Mouse (Mus musculus) forebrain, embryonic 11.5 days (tissue): ENCODE measurements around the gene Ermn. TPM values are rescaled to one million over a fixed set of nuclear protein-coding genes. Genes with fewer than 3 reads are reported as not detected.

ENCODE experiments used
- ATAC-seq: fragments of 200-750 bp; cut with Nextera tagmentation; replicated peaks from 2 replicates; pipeline ENCODE4 v1.8.0; 2017; ENCODE audit warnings: moderate TSS enrichment; ENCODE audit not compliant: low FRiP score
- DNase-seq: peaks from one replicate; pipeline ENCODE4 v3.0.0-alpha.2; 2017; ENCODE audit warnings: low spot score
- H3K27ac ChIP-seq: fragments of 300-500 bp; sonication (generic); 2 replicates; pipeline ENCODE4 v1.5.1; 2014; ENCODE audit warnings: low read depth, low read length
- H3K27me3 ChIP-seq: fragments of 300-500 bp; sonication (generic); 2 replicates; pipeline ENCODE4 v1.6.1; 2014; ENCODE audit warnings: mild to moderate bottlenecking, low read length, mixed read lengths; ENCODE audit not compliant: control insufficient read depth, insufficient read depth
- H3K36me3 ChIP-seq: fragments of 300-500 bp; sonication (generic); 2 replicates; pipeline ENCODE4 v1.6.1; 2014; ENCODE audit warnings: mild to moderate bottlenecking, low read length, moderate library complexity, mixed read lengths; ENCODE audit not compliant: control insufficient read depth, insufficient read depth
- H3K4me1 ChIP-seq: fragments of 300-500 bp; sonication (generic); replicated peaks from 2 replicates; pipeline ENCODE4 v1.6.1; 2014; ENCODE audit warnings: low read length, mixed read lengths; ENCODE audit not compliant: control insufficient read depth, insufficient read depth
- H3K4me2 ChIP-seq: fragments of 300-500 bp; sonication (generic); 2 replicates; pipeline ENCODE4 v1.6.1; 2014; ENCODE audit warnings: low read depth, mild to moderate bottlenecking, low read length, moderate library complexity, mixed read lengths; ENCODE audit not compliant: severe bottlenecking
- H3K4me3 ChIP-seq: fragments of 300-500 bp; sonication (generic); 2 replicates; pipeline ENCODE4 v1.5.1; 2014; ENCODE audit warnings: low read depth, low read length
- H3K9ac ChIP-seq: fragments of 300-500 bp; sonication (generic); 2 replicates; pipeline ENCODE4 v1.6.1; 2014; ENCODE audit warnings: low read length
- H3K9me3 ChIP-seq: fragments of 300-500 bp; sonication (generic); 2 replicates; pipeline ENCODE4 v1.6.1; 2016; ENCODE audit warnings: low read length, mixed read lengths; ENCODE audit not compliant: control insufficient read depth
- WGBS: fragments of 180-500 bp; shearing (Covaris S2); extraction: QIAGEN DNeasy Blood & Tissue Kit; methylation state at CpG from one replicate; pipeline ENCODE4 v1.1.7; 2014; 5-methylcytosine and 5-hydroxymethylcytosine counted together
- polyA plus RNA-seq: library from polyadenylated mRNA; unstranded; fragments of >200 nt; fragmentation: Nextera tagmentation; extraction: Ambion mirVana; gene quantifications from 2 replicates; pipeline ENCODE4 v1.2.1, GENCODE M21; 2014

Ermn gene
- polyA plus RNA-seq, 1 experiment from 2014 or later = 2.4 TPM

DNA sequence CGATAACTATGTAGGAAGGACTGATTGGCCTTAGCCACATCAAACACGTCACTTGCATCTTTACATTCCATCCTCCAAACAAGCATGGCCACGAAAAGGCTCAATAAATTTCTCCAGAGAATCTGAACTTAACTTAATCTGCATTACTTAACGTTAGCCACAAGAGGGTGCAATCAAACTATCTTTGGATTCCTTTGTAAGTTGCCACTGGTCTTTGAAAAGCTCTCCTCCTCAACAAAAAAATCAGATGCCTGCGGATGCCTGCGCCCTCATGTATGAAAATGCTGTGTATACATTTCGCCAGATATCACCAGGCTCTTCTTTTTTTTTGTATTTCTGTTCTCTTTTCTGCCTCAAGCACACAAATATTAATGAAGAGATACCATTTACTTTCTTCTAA is 23.3 kb downstream of the Ermn start:
- ATAC-seq = peak; percentile 51; the same call in 1 of the 2 replicates
- no peak for DNase-seq
- Histone ChIP-seq H3K9me3 (no peaks in the 10 kb centered on the region), H3K4me2 (no peak overlapping the region), H3K9ac (no peak overlapping the region), H3K27ac (no peak overlapping the region), H3K4me1 (no peaks in the 10 kb centered on the region), H3K4me3 (no peak overlapping the region), H3K27me3 (no peaks in the 10 kb centered on the region), H3K36me3 (no peaks in the 10 kb centered on the region)
- 26% methylated on average over 7 of the region's 7 CpGs for WGBS

DNA sequence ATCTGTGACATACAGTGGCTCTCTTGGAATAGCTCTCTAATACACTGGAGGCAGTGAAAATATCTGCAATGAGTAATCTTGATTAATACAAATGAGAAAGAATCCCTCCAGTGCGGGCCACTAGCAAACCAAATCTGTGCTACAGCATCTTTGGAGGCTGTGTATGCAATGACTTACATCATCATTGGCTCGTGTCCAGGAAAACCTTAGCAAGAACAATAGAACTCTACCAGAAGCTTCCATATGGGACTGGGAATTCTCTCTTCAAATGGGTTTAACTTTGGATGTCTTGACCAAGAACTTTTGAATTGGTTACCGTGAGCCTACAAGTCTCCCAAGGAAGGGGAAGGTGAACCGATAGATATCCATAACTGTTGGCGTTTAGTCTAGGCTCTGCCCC is 25.9 kb downstream of the Ermn start:
- no peak for DNase-seq
- Histone ChIP-seq H3K27ac (no peak overlapping the region), H3K36me3 (no peaks in the 10 kb centered on the region), H3K4me3 (no peak overlapping the region), H3K27me3 (no peaks in the 10 kb centered on the region), H3K4me1 (no peaks in the 10 kb centered on the region), H3K9ac (no peak overlapping the region), H3K9me3 (no peaks in the 10 kb centered on the region), H3K4me2 (no peak overlapping the region)
- ATAC-seq = no peak
- WGBS = 85% methylated on average over 5 of the region's 5 CpGs

DNA sequence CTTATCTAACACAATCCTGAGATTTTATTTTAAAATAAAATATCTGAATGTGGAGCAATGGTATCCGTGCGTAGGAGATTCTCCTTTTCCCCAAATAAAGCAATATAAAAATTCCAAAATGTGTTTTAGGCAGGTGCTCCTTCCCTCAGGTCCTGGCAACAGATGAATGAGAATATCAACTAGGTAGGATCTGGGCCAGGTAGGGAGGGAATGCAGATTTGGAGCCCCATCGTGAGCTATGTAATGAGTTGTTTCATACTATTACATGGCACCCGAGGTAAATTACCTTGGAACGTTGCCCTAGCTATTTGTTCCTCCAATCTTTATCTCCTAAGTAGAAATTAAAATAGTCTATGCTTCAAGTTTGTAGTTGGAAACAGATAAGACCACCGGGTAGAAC is 29.1 kb downstream of the Ermn start:
- H3K4me1 ChIP-seq = no peaks in the 10 kb centered on the region
- 92% methylated on average over 6 of the region's 6 CpGs for WGBS
- no peak for DNase-seq
- no peaks in the 10 kb centered on the region for H3K27me3 ChIP-seq
- H3K36me3 ChIP-seq = no peaks in the 10 kb centered on the region
- ATAC-seq = no peak
- no peak overlapping the region for H3K9ac ChIP-seq
- H3K4me3 ChIP-seq = no peak overlapping the region
- H3K27ac ChIP-seq = no peak overlapping the region
- no peak overlapping the region for H3K4me2 ChIP-seq
- H3K9me3 ChIP-seq = no peaks in the 10 kb centered on the region

DNA sequence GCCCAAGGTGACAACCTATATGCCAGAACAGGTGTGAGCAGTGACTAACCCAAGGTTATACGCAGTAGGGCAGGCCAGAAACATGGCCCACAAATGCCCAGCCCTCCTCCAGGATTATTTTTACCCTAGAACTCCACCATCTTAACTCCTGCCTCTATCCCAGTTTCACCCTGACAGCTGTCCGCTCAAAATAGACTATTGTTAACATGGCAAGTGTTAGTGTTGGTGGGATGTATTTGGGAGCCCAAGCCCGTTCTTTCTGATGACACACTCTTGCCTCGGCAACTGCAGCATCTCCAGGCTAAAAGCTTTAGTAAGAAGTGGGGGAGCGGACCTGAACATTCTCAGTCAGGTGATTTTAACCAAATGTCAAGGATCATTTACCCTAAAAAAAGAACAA is 45.6 kb downstream of the Ermn start:
- H3K4me2 ChIP-seq = no peak overlapping the region
- no peaks in the 10 kb centered on the region for H3K9me3 ChIP-seq
- H3K36me3 ChIP-seq = no peaks in the 10 kb centered on the region
- H3K27me3 ChIP-seq = no peaks in the 10 kb centered on the region
- no peak for DNase-seq
- no peak overlapping the region for H3K27ac ChIP-seq
- H3K4me3 ChIP-seq = no peak overlapping the region
- 88% methylated on average over 5 of the region's 5 CpGs for WGBS
- ATAC-seq = no peak
- no peak overlapping the region for H3K9ac ChIP-seq
- no peaks in the 10 kb centered on the region for H3K4me1 ChIP-seq

DNA sequence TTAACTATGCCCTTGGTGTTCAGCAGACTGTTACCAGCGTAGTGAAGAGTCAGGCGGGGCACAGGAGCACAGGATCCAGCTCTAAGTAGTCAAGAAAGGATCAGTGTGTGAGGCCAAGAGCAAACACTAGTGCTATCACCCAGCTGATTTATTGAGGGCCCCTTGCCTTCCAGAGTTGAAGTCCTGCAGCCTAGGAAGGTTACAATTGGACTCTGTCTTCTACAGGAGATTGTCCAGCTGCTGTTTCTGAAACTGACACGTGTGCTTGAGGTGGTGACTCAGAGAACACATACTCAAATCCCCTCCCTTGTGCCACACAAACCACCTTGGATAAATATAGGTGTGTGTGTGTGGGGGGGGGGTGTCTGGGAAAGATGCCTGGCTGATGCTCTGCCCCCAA is 51.2 kb downstream of the Ermn start:
- H3K9me3 ChIP-seq = no peaks in the 10 kb centered on the region
- H3K27me3 ChIP-seq = no peaks in the 10 kb centered on the region
- no peak overlapping the region for H3K4me3 ChIP-seq
- ATAC-seq = no peak
- no peaks in the 10 kb centered on the region for H3K36me3 ChIP-seq
- no peak overlapping the region for H3K4me2 ChIP-seq
- H3K9ac ChIP-seq = no peak overlapping the region
- no peak for DNase-seq
- H3K4me1 ChIP-seq = no peaks in the 10 kb centered on the region
- H3K27ac ChIP-seq = no peak overlapping the region
- 85% methylated on average over 3 of the region's 3 CpGs for WGBS

DNA sequence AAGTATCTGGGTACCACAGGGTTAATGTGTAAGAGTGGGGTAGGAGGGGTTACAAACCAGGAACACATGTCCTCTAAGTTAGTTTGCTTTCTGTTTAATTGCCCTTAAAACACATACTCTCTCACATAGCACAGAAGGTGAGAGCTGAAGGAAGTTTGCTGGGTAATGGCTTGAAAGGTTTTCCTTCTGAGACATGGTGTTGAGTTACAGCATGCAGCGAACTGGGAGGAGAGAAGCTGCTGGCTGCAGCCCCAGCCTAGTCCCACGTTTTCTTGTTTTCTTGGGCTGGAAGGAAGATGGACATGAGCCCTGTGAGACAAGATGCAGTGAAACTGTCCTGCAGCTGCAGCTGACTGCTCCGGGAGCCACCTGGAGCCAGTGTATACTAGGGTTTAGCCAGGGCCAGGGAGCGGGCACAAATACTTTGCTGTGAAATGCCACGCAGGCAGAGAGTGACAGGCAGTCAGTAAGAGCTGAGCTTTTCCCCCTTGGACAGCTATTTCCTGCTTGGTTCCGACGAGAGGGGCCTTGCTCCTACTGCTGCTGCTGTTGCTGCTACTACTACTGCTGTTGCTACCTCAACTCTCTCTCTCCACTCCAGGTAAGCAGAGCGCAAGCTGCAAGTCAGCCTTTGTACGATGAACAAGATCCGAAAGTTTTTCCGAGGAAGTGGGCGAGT is 54.8 kb downstream of the Ermn start, which contains the start of gene Galnt5:
Gene Galnt5 (plus strand): TSS at position 133 of the 679 bp plus-strand sequence.
- no peaks in the 10 kb centered on the region for H3K36me3 ChIP-seq
- no peak within 1 kb of the TSS for H3K27ac ChIP-seq
- WGBS = 67% methylated on average over 12 of the region's 12 CpGs
- no peaks in the 10 kb centered on the region for H3K4me1 ChIP-seq
- no peaks in the 10 kb centered on the region for H3K27me3 ChIP-seq
- no peaks in the 10 kb centered on the region for H3K9me3 ChIP-seq
- ATAC-seq (no peak), DNase-seq (no peak)
- H3K9ac ChIP-seq = no peak within 1 kb of the TSS
- H3K4me2 ChIP-seq = no peak within 1 kb of the TSS
- H3K4me3 ChIP-seq = no peak within 1 kb of the TSS

Other genes starting within 250 kb of the Ermn start
- 0.07 and 0.43 TPM in 2 replicates for gene Galnt5, start 55.0 kb downstream of the Ermn start, polyA plus RNA-seq
- 0.21 TPM in 1 of 2 replicates, not detected in the other for gene Cytip, start 142.7 kb upstream of the Ermn start, polyA plus RNA-seq